ENCODE assay signal across 8 mouse cellular contexts in genomic region chr19:45659738-45660502, GRCm38 (mm10). TPM values are rescaled to one million over a fixed set of nuclear protein-coding genes. Genes with fewer than 3 reads are reported as not detected.
A peak's percentile ranks its signal among the peaks of the same experiment; 100 is the strongest.
DNase-seq lines count a peak whose midpoint lies in the region; ATAC-seq lines count a peak whose summit lies in the region.

Fbxw4 (minus strand) TSS chr19:45660312.

- peak within 1 kb of the TSS; percentile 83 for H3K4me2 ChIP-seq in hindbrain, embryonic 11.5 days (replicated peaks; ENCODE audit: low read depth, low read length)
- peak within 1 kb of the TSS; percentile 70 for H3K4me2 ChIP-seq in lung, embryonic 15.5 days

- 0 out of 2 replicates have a peak, but pooled peaks cover 3% of the 10 kb centered on the region for H3K27me3 ChIP-seq in hindbrain, embryonic 11.5 days (ENCODE audit: control insufficient read depth, insufficient read depth, low read length)
- H3K27me3 ChIP-seq in lung, embryonic 15.5 days = no peaks in the 10 kb centered on the region

- no peaks in the 10 kb centered on the region for H3K9me3 ChIP-seq in hindbrain, embryonic 11.5 days (ENCODE audit: control insufficient read depth, low read length)
- H3K9me3 ChIP-seq in lung, embryonic 15.5 days = no peaks in the 10 kb centered on the region

- peak; percentile 77 for DNase-seq in NIH3T3 (ENCODE audit: low read depth)
- peak; percentile 62 for DNase-seq in cerebellum, adult 9-11 months
- DNase-seq in frontal cortex, postnatal 14 days (ENCODE audit: low spot score in 2 of 2) = peak; percentile 20 to 66
- peak; percentile 80 for DNase-seq in hindbrain, embryonic 11.5 days (ENCODE audit: low spot score)
- DNase-seq in layer of hippocampus, adult 9-11 months = peak; percentile 36
- DNase-seq in ovary, adult 18-20 months (ENCODE audit: low spot score) = peak; percentile 19
- peak; percentile 60 for DNase-seq in thymus, postnatal 0 days (ENCODE audit: low spot score)

- 0 out of 2 replicates have a peak, but pooled peaks cover 2% of the 10 kb centered on the region for H3K4me1 ChIP-seq in hindbrain, embryonic 11.5 days (replicated peaks; ENCODE audit: control insufficient read depth, insufficient read depth, low read length)
- H3K4me1 ChIP-seq in lung, embryonic 15.5 days = peaks cover 40% of the 10 kb centered on the region

- H3K36me3 ChIP-seq in hindbrain, embryonic 11.5 days (ENCODE audit: control insufficient read depth, insufficient read depth, low read length) = no peaks in the 10 kb centered on the region
- H3K36me3 ChIP-seq in lung, embryonic 15.5 days = no peaks in the 10 kb centered on the region

- H3K9ac ChIP-seq in hindbrain, embryonic 11.5 days (ENCODE audit: low read depth, low read length) = peak within 1 kb of the TSS; percentile 97
- peak within 1 kb of the TSS; percentile 96 for H3K9ac ChIP-seq in lung, embryonic 15.5 days

- ATAC-seq in hindbrain, embryonic 11.5 days (ENCODE audit: low FRiP score) = peak; percentile 87
- peak; percentile 79 for ATAC-seq in lung, embryonic 15.5 days (ENCODE audit: borderline replicate concordance, extremely low read depth, low FRiP score, low TSS enrichment)

- peak within 1 kb of the TSS; percentile 91 for H3K27ac ChIP-seq in hindbrain, embryonic 11.5 days (ENCODE audit: low read depth, low read length)
- peak within 1 kb of the TSS; percentile 96 for H3K27ac ChIP-seq in lung, embryonic 15.5 days

- under 1% methylated on average over 57 of the region's 94 CpGs for WGBS in hindbrain, embryonic 11.5 days
- under 1% methylated on average over 75 of the region's 94 CpGs for WGBS in lung, embryonic 15.5 days

- H3K4me3 ChIP-seq in hindbrain, embryonic 11.5 days (ENCODE audit: low read depth, low read length) = peak within 1 kb of the TSS; percentile 79
- H3K4me3 ChIP-seq in lung, embryonic 15.5 days = peak within 1 kb of the TSS; percentile 92

RNA-seq across cellular contexts. Expression of gene Fbxw4, which starts in this region (rescaled TPM):
- 2.0 and 3.5 TPM in 2 replicates for polyA plus RNA-seq in hindbrain, embryonic 11.5 days (2014; fragmentation: Nextera tagmentation; extraction: Ambion mirVana)
- 4.1 and 5.6 TPM in 2 replicates for polyA plus RNA-seq in lung, embryonic 15.5 days (2015; fragmentation: Nextera tagmentation; extraction: Ambion mirVana)
- 23.0 and 24.5 TPM in 2 replicates for polyA plus RNA-seq in thymus, postnatal 0 days (2015; fragmentation: Nextera tagmentation; extraction: Ambion mirVana)

Comparison
In these comparisons a context has a peak if more than half of its experiments do, and no peak if none do; other contexts are left out.
1. Peak in every context shown above with its lines: DNase-seq, ATAC-seq, H3K4me3 ChIP-seq and H3K27ac ChIP-seq.
2. DNase-seq: peak in every context shown above with its lines; median percentile 80 in hindbrain, embryonic 11.5 days; 77 in NIH3T3; 62 in cerebellum, adult 9-11 months; 60 in thymus, postnatal 0 days; 43 in frontal cortex, postnatal 14 days; 36 in layer of hippocampus, adult 9-11 months; 19 in ovary, adult 18-20 months.